Mouse (Mus musculus) testis, postnatal 14 days (tissue): ENCODE data around the gene Slc6a8.

Experiments used
- DNase-seq: peaks from one replicate; pipeline ENCODE4 v3.0.0; 2021; ENCODE audit warnings: low spot score

Gene Slc6a8

GRCm38 (mm10) chrX:73684978-73685377 lies 12.0 kb downstream of the Slc6a8 start:
- no peak for DNase-seq

- peak; percentile 35 for DNase-seq
Measured at GRCm38 (mm10) chrX:73685629-73686028, 12.7 kb downstream of the Slc6a8 start.

- no peak for DNase-seq
Measured at GRCm38 (mm10) chrX:73690917-73691629, 18.1 kb downstream of the Slc6a8 start.

GRCm38 (mm10) chrX:73700472-73700871 lies 27.5 kb downstream of the Slc6a8 start:
- no peak for DNase-seq

GRCm38 (mm10) chrX:73715476-73716108 lies 42.6 kb downstream of the Slc6a8 start:
- DNase-seq, result peak; percentile 22

GRCm38 (mm10) chrX:73716109-73716661 lies 43.2 kb downstream of the Slc6a8 start, which contains the start of the genes Bcap31 and Abcd1:
Bcap31 (minus strand) TSS chrX:73716175.
Abcd1 (plus strand) TSS chrX:73716597.
- peak; percentile 93 for DNase-seq

GRCm38 (mm10) chrX:73716709-73717545 lies 44.0 kb downstream of the Slc6a8 start:
- peak; percentile 51 for DNase-seq

GRCm38 (mm10) chrX:73717667-73718066 lies 44.7 kb downstream of the Slc6a8 start:
- no peak for DNase-seq

GRCm38 (mm10) chrX:73718271-73718670 lies 45.3 kb downstream of the Slc6a8 start:
- no peak for DNase-seq

GRCm38 (mm10) chrX:73718686-73719362 lies 45.9 kb downstream of the Slc6a8 start:
- DNase-seq, result no peak

- no peak for DNase-seq
Measured at GRCm38 (mm10) chrX:73730908-73731307, 58.0 kb downstream of the Slc6a8 start.
